Mouse (Mus musculus) liver, embryonic 12.5 days (tissue): Measurements from ENCODE around the gene Slc30a7. TPM values are rescaled to one million over a fixed set of nuclear protein-coding genes. Genes with fewer than 3 reads are reported as not detected.

Source experiments
- ATAC-seq: fragments of 200-750 bp; cut with Nextera tagmentation; 2 replicates; pipeline ENCODE4 v1.8.0; 2017; ENCODE audit warnings: moderate number of reproducible peaks, mild to moderate bottlenecking, moderate library complexity
- H3K27ac ChIP-seq: fragments of 300-500 bp; sonication (generic); 2 replicates; pipeline ENCODE4 v1.5.1; 2016; ENCODE audit warnings: mild to moderate bottlenecking
- H3K27me3 ChIP-seq: fragments of 300-500 bp; sonication (generic); replicated peaks from 2 replicates; pipeline ENCODE4 v1.6.1; 2016; ENCODE audit warnings: mild to moderate bottlenecking, moderate library complexity
- H3K36me3 ChIP-seq: fragments of 300-500 bp; sonication (generic); 2 replicates; pipeline ENCODE4 v1.6.1; 2016; ENCODE audit warnings: mild to moderate bottlenecking, moderate library complexity
- H3K4me1 ChIP-seq: fragments of 300-500 bp; sonication (generic); 2 replicates; pipeline ENCODE4 v1.6.1; 2016
- H3K4me2 ChIP-seq: fragments of 300-500 bp; sonication (generic); 2 replicates; pipeline ENCODE4 v1.6.1; 2016; ENCODE audit warnings: mild to moderate bottlenecking, moderate library complexity
- H3K4me3 ChIP-seq: fragments of 300-500 bp; sonication (generic); 2 replicates; pipeline ENCODE4 v1.5.1; 2016; ENCODE audit warnings: mild to moderate bottlenecking, moderate library complexity
- H3K9ac ChIP-seq: fragments of 300-500 bp; sonication (generic); 2 replicates; pipeline ENCODE4 v1.6.1; 2016; ENCODE audit warnings: mild to moderate bottlenecking, moderate library complexity
- H3K9me3 ChIP-seq: fragments of 300-500 bp; sonication (generic); replicated peaks from 2 replicates; pipeline ENCODE4 v1.6.1; 2016; ENCODE audit warnings: mild to moderate bottlenecking, moderate library complexity
- WGBS: fragments of 180-500 bp; shearing (Covaris S2); methylation state at CpG from one replicate; pipeline ENCODE4 v1.1.7; 2016; ENCODE audit not compliant: insufficient replicate concordance; 5-methylcytosine and 5-hydroxymethylcytosine counted together
- polyA plus RNA-seq: library from polyadenylated mRNA; unstranded; fragments of >200 nt; fragmentation: Nextera tagmentation; extraction: Ambion mirVana; gene quantifications from 2 replicates; pipeline ENCODE4 v1.2.1, GENCODE M21; 2016

The Slc30a7 gene
- polyA plus RNA-seq, result 13.4 and 14.2 TPM in 2 replicates

DNA sequence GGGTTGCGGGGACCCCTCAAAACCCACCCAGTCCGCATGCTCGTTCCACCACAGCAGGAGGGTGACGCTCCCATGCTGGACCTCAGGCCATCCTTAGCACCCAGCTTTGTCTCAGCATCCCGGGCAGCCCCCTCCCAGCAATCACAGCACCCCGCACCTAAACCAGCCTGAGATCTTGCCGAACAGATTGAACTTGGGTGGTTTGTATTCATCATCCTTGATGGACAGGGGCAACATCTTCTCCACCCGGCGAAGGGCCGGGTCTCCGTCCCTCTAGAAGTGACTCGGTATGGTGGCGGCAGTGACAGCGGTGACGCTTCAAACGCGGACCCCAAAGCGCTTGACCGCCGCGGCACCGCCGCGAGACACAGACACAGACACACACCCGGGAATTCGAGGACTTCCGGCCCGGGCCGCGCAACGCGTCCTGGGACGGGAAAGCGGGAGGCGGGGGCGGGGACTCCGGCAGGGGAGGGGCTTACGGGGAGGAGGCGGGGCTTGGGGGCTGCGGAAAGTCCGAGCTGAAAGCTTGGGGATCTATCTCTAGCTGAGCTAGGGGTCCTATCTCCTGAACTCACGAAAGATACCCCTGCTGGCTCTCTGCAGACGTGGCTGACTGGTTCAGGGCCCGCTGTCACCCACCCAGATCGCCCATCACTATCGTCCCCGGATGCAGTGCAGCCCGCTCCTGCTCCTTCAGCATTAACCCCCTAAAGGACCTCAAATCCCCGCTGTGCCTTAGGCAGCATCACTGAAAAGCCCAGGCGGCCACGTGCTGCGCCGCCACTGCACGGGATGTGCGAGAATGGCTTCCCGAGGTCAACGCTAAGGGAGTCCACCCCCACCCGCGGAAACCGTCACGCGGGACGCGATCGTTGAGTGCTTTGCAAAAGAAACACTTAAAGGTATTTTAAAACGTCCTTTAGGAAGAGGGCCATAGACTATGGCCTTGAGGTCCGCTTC lies at the start of gene Slc30a7, which contains the start of gene Extl2:
Slc30a7 (minus strand) TSS at position 429 of the 963 bp plus-strand sequence.
Extl2 (plus strand) TSS at position 485 of the 963 bp plus-strand sequence.
- Histone ChIP-seq H3K9me3 (no peaks in the 10 kb centered on the region), H3K4me2 (peak within 1 kb of the TSS; percentile 98), H3K27me3 (no peaks in the 10 kb centered on the region), H3K4me1 (peaks cover 37% of the 10 kb centered on the region), H3K36me3 (peaks cover 27% of the 10 kb centered on the region), H3K27ac (peak within 1 kb of the TSS; percentile 72), H3K9ac (peak within 1 kb of the TSS; percentile 82), H3K4me3 (peak within 1 kb of the TSS; percentile 83)
- under 1% methylated on average over 67 of the region's 67 CpGs for WGBS
- peak; percentile 91 for ATAC-seq

DNA sequence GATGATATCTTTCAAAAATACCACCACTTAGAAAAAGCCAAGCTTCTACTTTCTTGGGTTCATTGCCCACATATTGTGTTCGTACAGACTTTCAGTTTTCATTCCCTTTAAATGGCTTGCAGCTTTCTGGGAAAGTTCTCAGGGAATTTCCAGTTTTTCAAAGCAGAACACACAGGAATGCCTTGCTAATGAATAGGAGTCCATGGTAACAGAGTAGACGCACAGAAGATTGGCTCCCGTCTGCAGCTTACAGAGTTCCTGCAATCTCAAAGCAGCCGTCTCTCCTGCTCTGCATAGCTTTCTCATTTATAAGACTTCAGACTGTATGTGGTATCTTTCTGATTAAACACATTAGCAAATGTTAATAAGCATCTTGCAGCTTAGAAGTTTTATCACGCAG lies 39.8 kb upstream of the Slc30a7 start:
- Histone ChIP-seq H3K27me3 (no peaks in the 10 kb centered on the region), H3K9me3 (no peaks in the 10 kb centered on the region), H3K9ac (no peak overlapping the region), H3K4me2 (no peak overlapping the region), H3K4me3 (no peak overlapping the region), H3K4me1 (no peaks in the 10 kb centered on the region), H3K36me3 (no peaks in the 10 kb centered on the region), H3K27ac (no peak overlapping the region)
- no peak for ATAC-seq
- 56% methylated on average over 5 of the region's 5 CpGs for WGBS

DNA sequence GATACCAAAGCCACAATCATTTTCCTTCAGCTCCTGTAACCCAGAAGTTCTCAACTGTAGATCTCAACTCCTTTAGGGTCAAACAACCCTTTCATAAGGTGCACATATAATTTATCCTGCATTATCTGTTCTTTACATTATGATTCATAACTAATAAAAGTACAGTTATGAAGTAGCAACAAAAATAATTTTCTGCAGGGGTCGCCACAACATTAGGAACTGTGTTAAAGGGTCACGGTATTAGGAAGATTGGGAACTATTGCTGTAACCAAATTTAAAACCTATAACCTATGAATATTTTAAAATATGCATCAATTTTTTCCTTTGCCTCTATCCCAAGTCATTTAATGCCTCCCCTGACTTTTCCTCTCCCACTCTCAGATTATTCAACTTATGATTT lies 38.8 kb upstream of the Slc30a7 start:
- Histone ChIP-seq H3K27ac (no peak overlapping the region), H3K4me2 (no peak overlapping the region), H3K9ac (no peak overlapping the region), H3K36me3 (no peaks in the 10 kb centered on the region), H3K4me1 (no peaks in the 10 kb centered on the region), H3K27me3 (no peaks in the 10 kb centered on the region), H3K9me3 (no peaks in the 10 kb centered on the region), H3K4me3 (no peak overlapping the region)
- WGBS, result 58% methylated on average over 2 of the region's 2 CpGs
- ATAC-seq, result no peak

DNA sequence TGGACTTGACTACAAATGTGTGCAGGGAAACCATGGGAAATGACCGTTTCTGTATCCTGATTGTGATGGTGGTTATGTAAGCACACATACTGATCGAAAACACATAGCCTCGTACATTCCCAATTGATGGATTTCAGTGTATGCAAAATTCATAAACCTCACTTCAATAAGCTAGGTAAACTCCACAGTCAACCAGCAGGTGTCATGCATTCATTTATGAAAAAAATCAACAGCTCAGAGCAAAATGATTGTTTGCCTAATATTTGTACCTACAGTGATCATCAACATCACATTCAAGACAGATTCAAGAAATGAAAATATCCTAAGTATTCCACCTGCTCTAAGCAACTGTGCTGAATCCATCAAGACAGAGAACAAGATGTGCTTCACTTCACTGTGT lies 33.6 kb upstream of the Slc30a7 start:
- WGBS, result 70% methylated on average over 3 of the region's 3 CpGs

DNA sequence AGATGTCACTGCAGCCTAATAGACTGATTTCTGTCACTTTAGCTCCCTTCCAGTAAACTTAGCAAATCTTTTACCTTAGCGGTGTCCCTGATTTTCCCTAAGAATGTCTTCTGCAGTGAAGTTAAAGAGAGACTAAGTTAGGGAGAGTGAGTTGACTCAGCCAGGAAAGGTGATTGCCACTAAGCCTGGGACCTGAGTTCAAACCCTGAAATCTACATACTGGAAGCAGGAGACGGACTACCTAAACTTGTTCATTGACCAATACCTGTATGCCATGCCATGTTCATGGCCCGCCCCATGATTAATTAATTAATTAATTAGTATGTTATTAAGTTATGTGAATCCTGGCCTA lies 26.6 kb upstream of the Slc30a7 start:
- Histone ChIP-seq H3K4me3 (no peak overlapping the region), H3K4me2 (no peak overlapping the region), H3K27me3 (no peaks in the 10 kb centered on the region), H3K4me1 (no peaks in the 10 kb centered on the region), H3K9me3 (no peaks in the 10 kb centered on the region), H3K27ac (no peak overlapping the region), H3K9ac (no peak overlapping the region), H3K36me3 (no peaks in the 10 kb centered on the region)
- no peak for ATAC-seq
- WGBS, result 46% methylated on average over 3 of the region's 3 CpGs

More for the DNA sequence above, 33.6 kb upstream of the Slc30a7 start:
- H3K4me3 ChIP-seq, result no peak overlapping the region
- H3K4me2 ChIP-seq, result no peak overlapping the region
- no peak overlapping the region for H3K9ac ChIP-seq
- H3K27ac ChIP-seq, result no peak overlapping the region
- no peaks in the 10 kb centered on the region for H3K36me3 ChIP-seq
- no peaks in the 10 kb centered on the region for H3K4me1 ChIP-seq
- no peaks in the 10 kb centered on the region for H3K27me3 ChIP-seq
- ATAC-seq, result no peak
- H3K9me3 ChIP-seq, result no peaks in the 10 kb centered on the region

DNA sequence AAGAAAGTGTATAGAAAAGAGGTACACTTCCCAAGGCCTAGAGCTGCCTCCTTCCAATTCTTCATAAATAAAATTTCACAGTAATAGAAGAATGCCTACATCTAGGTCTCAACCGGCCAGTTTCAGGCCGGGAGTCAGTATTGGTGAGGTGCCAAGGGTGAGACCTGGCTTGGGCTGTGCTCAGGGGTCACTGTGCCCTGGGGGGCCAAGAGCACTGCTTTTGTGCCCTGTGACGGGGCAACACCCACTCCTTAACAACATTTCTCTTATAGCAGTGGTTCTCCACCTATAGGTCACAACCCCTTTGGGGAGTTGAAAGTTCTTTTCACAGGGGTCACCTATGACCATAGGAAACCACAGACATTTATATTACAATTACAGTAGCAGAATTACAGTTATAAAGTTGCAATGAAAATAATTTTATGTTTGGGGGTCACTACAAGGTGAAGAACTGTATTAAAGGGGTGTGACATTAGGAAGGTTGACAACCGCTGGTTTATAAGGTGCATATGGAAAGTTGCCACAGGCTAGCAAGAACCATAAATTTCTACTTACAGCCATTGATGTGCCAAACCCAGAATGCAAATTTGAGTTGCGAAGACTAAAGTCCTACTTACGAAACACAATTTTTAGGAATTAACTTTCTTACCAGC lies 26.1 kb upstream of the Slc30a7 start:
- Histone ChIP-seq H3K4me2 (no peak overlapping the region), H3K36me3 (peaks cover 3% of the 10 kb centered on the region; the same call in 1 of the 2 replicates), H3K4me3 (no peak overlapping the region), H3K9ac (no peak overlapping the region), H3K27ac (no peak overlapping the region), H3K4me1 (no peaks in the 10 kb centered on the region), H3K27me3 (no peaks in the 10 kb centered on the region), H3K9me3 (no peaks in the 10 kb centered on the region)
- WGBS, result 49% methylated on average over 6 of the region's 6 CpGs
- ATAC-seq, result no peak

DNA sequence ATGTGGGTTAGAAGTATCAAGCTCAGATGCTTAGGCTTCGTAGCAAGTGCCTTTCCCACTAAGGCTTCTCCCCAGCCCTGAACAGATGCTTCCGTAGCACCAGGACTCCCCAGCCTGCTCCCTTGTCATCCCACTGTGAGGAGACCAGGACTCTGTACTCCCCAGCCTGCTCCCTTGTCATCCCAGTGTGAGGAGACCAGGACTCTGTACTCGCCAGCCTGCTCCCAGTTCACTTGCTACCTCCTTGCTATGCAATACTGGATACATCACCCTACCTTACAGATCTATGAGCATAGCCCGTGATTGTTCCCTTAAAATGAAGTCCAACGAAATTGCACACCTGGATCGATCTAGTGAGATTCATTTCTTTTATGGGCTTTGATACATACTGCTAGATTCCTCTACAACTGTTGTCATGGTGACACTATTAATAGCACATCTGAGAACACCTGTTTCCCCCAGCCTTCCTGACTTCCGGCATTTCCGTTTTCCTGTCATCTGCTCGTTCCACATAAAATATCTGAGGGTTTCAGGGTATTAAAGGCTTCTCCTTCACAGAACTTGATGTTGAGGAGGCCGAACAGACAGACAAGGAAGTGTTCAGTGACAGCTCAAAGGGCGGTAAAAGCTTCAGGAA lies 23.1 kb upstream of the Slc30a7 start:
- H3K4me3 ChIP-seq, result no peak overlapping the region
- H3K27ac ChIP-seq, result no peak overlapping the region
- H3K9me3 ChIP-seq, result no peaks in the 10 kb centered on the region
- peaks cover 7% of the 10 kb centered on the region for H3K36me3 ChIP-seq
- H3K27me3 ChIP-seq, result no peaks in the 10 kb centered on the region
- H3K9ac ChIP-seq, result no peak overlapping the region
- 48% methylated on average over 11 of the region's 11 CpGs for WGBS
- no peak for ATAC-seq
- H3K4me2 ChIP-seq, result no peak overlapping the region
- H3K4me1 ChIP-seq, result no peaks in the 10 kb centered on the region

DNA sequence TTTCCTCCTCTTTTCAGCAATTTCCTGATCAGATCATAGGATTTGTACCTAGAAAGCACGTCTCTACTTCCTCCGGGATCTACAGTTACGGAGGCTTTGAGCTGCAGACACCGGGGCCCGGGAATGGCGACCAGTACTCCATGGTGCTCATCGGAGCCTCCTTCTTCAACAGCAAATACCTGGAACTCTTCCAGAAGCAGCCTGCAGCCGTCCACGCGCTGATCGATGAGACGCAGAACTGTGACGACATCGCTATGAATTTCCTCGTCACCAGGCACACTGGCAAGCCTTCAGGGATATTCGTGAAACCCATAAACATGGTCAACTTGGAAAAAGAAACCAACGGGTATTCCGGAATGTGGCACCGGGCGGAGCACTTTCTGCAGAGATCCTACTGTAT lies 19.8 kb upstream of the Slc30a7 start:
- WGBS, result 87% methylated on average over 20 of the region's 20 CpGs
- no peak for ATAC-seq

DNA sequence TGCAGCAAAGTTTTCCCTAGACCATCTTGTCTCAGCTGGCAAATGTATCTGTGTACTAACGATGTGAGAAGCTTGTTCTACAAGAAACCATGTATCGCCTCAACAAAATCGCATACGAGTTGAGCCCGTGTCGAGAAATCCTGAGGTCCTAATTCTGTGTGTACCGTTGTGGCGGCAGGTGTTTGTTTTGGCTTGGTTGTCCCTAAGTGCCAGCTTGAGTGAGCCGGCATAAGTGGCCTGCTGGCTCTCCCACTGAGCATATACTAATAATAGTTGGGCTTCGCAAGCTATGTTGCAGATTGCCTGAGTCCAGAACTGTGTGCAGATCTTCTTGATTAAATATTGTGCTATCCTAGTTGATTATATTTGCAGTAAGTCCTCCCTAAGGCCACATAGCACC lies 18.5 kb upstream of the Slc30a7 start:
- Histone ChIP-seq H3K27me3 (no peaks in the 10 kb centered on the region), H3K4me2 (no peak overlapping the region), H3K9me3 (no peaks in the 10 kb centered on the region), H3K4me3 (no peak overlapping the region), H3K27ac (no peak overlapping the region), H3K4me1 (no peaks in the 10 kb centered on the region), H3K9ac (no peak overlapping the region), H3K36me3 (peaks cover 11% of the 10 kb centered on the region)
- ATAC-seq, result no peak
- WGBS, result 85% methylated on average over 10 of the region's 10 CpGs

More for the DNA sequence above, 19.8 kb upstream of the Slc30a7 start:
- Histone ChIP-seq H3K36me3 (peaks cover 11% of the 10 kb centered on the region), H3K27ac (no peak overlapping the region), H3K9ac (no peak overlapping the region), H3K4me3 (no peak overlapping the region), H3K4me1 (no peaks in the 10 kb centered on the region), H3K9me3 (no peaks in the 10 kb centered on the region), H3K27me3 (no peaks in the 10 kb centered on the region), H3K4me2 (no peak overlapping the region)

DNA sequence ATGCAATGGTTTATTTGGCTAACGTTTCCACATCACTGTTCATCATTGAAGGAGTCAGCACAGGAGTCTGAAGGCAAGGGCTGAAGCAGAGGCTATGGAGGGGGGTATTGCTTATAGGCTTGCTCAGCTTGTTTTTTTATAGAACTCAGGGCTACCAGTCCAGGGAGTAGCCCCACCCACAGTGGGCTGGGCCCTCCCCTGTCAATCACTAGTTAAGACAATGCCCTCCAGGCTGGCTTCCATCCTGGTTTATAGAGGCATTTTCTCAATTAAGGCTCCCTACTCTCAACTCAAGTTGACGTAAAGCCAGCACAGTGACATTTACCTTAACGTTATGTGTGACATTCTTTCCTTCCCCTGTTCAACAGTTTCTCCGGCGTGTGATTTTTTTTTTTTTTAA lies 17.5 kb upstream of the Slc30a7 start:
- no peak for ATAC-seq
- H3K27ac ChIP-seq, result no peak overlapping the region
- H3K27me3 ChIP-seq, result no peaks in the 10 kb centered on the region
- H3K9me3 ChIP-seq, result no peaks in the 10 kb centered on the region
- WGBS, result 73% methylated on average over 5 of the region's 5 CpGs
- no peak overlapping the region for H3K9ac ChIP-seq
- H3K36me3 ChIP-seq, result peaks cover 11% of the 10 kb centered on the region
- H3K4me2 ChIP-seq, result no peak overlapping the region
- H3K4me3 ChIP-seq, result no peak overlapping the region
- H3K4me1 ChIP-seq, result no peaks in the 10 kb centered on the region

DNA sequence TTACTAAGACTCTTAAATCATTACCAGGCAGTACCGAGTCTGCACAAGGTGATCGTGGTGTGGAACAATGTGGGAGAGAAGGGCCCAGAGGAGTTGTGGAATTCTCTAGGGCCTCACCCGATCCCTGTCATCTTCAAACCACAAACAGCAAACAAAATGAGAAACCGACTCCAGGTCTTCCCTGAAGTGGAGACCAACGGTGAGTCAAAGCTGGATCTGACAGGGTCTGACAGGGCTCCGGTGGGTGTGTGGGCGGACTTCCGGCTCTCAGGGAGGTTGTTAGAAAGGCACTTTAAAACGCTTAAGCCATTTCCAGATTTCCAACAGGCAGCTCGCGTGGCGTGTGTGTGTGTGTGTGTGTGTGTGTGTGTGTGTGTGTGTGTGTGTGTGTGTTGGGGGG lies 17.0 kb upstream of the Slc30a7 start:
- H3K4me3 ChIP-seq, result no peak overlapping the region
- no peaks in the 10 kb centered on the region for H3K9me3 ChIP-seq
- WGBS, result 79% methylated on average over 12 of the region's 12 CpGs
- H3K36me3 ChIP-seq, result peaks cover 11% of the 10 kb centered on the region
- no peak overlapping the region for H3K9ac ChIP-seq
- no peak overlapping the region for H3K27ac ChIP-seq
- H3K4me2 ChIP-seq, result no peak overlapping the region
- H3K27me3 ChIP-seq, result no peaks in the 10 kb centered on the region
- no peak for ATAC-seq
- H3K4me1 ChIP-seq, result no peaks in the 10 kb centered on the region

DNA sequence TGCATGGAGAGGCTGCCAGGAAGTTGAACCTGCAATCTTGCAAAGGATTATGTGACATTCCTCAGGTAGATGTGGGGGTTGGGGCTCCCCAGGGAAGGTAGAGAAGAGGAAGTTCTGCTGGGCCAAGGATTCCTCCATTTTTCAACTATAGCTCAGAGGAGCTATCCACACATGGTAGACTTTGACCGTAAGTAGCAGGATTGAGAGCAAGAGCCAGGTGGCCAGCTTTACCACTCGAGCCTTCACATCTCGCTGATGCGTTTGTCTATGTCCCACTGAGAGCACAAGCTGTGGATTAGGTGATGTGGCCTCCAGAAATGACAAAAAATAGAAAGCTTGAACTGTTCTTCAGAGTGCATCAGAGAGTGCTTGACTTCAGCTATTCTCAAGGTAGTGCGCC lies 11.9 kb upstream of the Slc30a7 start:
- no peaks in the 10 kb centered on the region for H3K4me1 ChIP-seq
- no peak overlapping the region for H3K4me3 ChIP-seq
- no peak overlapping the region for H3K27ac ChIP-seq
- H3K36me3 ChIP-seq, result 0 out of 2 replicates have a peak, but pooled peaks cover 3% of the 10 kb centered on the region
- WGBS, result 80% methylated on average over 5 of the region's 5 CpGs
- H3K9me3 ChIP-seq, result no peaks in the 10 kb centered on the region
- no peaks in the 10 kb centered on the region for H3K27me3 ChIP-seq
- ATAC-seq, result no peak
- H3K4me2 ChIP-seq, result no peak overlapping the region
- no peak overlapping the region for H3K9ac ChIP-seq
